Mouse (Mus musculus) liver, postnatal 0 days (tissue): ENCODE data around the gene Ninj2. TPM values are rescaled to one million over a fixed set of nuclear protein-coding genes. Genes with fewer than 3 reads are reported as not detected.

Experiments
- ATAC-seq: fragments of 200-750 bp; cut with Nextera tagmentation; 2 replicates; pipeline ENCODE4 v1.8.0; 2017; ENCODE audit warnings: mild to moderate bottlenecking, moderate library complexity
- DNase-seq: peaks from one replicate; pipeline ENCODE4 v3.0.0-alpha.2; 2016
- H3K27ac ChIP-seq: fragments of 300-500 bp; sonication (generic); 2 replicates; pipeline ENCODE4 v1.5.1; 2014; ENCODE audit warnings: antibody characterized with exemption, moderate library complexity, mild to moderate bottlenecking, low read depth
- H3K27me3 ChIP-seq: fragments of 300-500 bp; sonication (generic); 2 replicates; pipeline ENCODE4 v1.6.1; 2014; ENCODE audit warnings: low read length, control low read depth, mixed read lengths; ENCODE audit not compliant: insufficient read depth
- H3K36me3 ChIP-seq: fragments of 300-500 bp; sonication (generic); replicated peaks from 2 replicates; pipeline ENCODE4 v1.6.1; 2014; ENCODE audit warnings: mild to moderate bottlenecking, control low read depth, low read length, moderate library complexity, mixed read lengths; ENCODE audit not compliant: insufficient read depth
- H3K4me1 ChIP-seq: fragments of 300-500 bp; sonication (generic); 2 replicates; pipeline ENCODE4 v1.6.1; 2014; ENCODE audit warnings: antibody characterized with exemption, mild to moderate bottlenecking, control low read depth; ENCODE audit not compliant: insufficient read depth
- H3K4me2 ChIP-seq: fragments of 300-500 bp; sonication (generic); 2 replicates; pipeline ENCODE4 v1.6.1; 2014; ENCODE audit warnings: low read depth, mild to moderate bottlenecking, low read length, moderate library complexity, mixed read lengths
- H3K4me3 ChIP-seq: fragments of 300-500 bp; sonication (generic); 2 replicates; pipeline ENCODE4 v1.5.1; 2014; ENCODE audit warnings: low read depth, low read length
- H3K9ac ChIP-seq: fragments of 300-500 bp; sonication (generic); replicated peaks from 2 replicates; pipeline ENCODE4 v1.6.1; 2014; ENCODE audit warnings: mild to moderate bottlenecking, moderate library complexity
- H3K9me3 ChIP-seq: fragments of 300-500 bp; sonication (generic); 2 replicates; pipeline ENCODE4 v1.6.1; 2016; ENCODE audit warnings: mild to moderate bottlenecking, control low read depth, low read length, mixed read lengths
- CTCF ChIP-seq: sonication (generic); IDR thresholded peaks from 2 replicates; pipeline ENCODE4 v1.5.1; 2016; ENCODE audit warnings: antibody characterized with exemption, low read depth
- EP300 ChIP-seq: IDR thresholded peaks from 2 replicates; pipeline ENCODE4 v1.6.1; 2016; ENCODE audit warnings: antibody characterized with exemption, low read depth, mild to moderate bottlenecking
- WGBS: fragments of 180-500 bp; shearing (Covaris S2); extraction: QIAGEN DNeasy Blood & Tissue Kit; methylation state at CpG from one replicate; pipeline ENCODE4 v1.1.7; 2014; ENCODE audit not compliant: insufficient replicate concordance; 5-methylcytosine and 5-hydroxymethylcytosine counted together
- polyA plus RNA-seq: library from polyadenylated mRNA; unstranded; fragments of >200 nt; fragmentation: Nextera tagmentation; extraction: Ambion mirVana; gene quantifications from 2 replicates; pipeline ENCODE4 v1.2.1, GENCODE M21; 2015

Gene Ninj2
- polyA plus RNA-seq, 1 experiment from 2014 or later: 0.31 TPM

DNA sequence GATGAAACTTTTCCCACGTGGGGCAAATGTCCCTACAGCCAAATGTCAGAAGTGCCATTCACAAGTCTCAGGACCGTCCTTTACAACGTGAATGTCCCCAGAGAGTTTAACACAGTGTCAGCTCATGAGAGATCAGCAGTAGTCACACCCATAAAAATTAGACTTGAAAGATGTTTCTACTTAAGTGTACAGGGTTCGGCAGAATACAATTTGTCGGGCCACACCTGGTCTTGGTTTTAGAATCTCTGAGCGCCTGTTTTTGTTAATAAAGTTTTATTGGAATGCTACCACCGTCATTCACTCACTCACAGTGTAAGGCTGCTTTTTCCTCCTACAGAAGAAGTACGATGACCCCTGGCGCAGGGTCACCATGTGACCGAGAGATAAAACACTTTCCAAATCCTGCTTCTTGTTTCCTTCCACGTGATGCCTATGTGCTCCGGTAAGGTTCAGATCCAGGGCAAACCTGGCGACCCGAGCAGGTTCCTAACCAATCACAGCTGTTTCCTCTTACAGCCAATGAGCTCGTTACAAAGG lies 2.4 kb upstream of the Ninj2 start:
- Histone ChIP-seq H3K36me3 (no peaks in the 10 kb centered on the region), H3K4me2 (no peak overlapping the region), H3K9ac (no peak overlapping the region), H3K27me3 (no peaks in the 10 kb centered on the region), H3K27ac (no peak overlapping the region), H3K9me3 (no peaks in the 10 kb centered on the region), H3K4me1 (no peaks in the 10 kb centered on the region), H3K4me3 (no peak overlapping the region)
- ATAC-seq (no peak), DNase-seq (no peak)
- 60% methylated on average over 15 of the region's 15 CpGs for WGBS
- TF ChIP-seq CTCF (no peak), EP300 (no peak)

DNA sequence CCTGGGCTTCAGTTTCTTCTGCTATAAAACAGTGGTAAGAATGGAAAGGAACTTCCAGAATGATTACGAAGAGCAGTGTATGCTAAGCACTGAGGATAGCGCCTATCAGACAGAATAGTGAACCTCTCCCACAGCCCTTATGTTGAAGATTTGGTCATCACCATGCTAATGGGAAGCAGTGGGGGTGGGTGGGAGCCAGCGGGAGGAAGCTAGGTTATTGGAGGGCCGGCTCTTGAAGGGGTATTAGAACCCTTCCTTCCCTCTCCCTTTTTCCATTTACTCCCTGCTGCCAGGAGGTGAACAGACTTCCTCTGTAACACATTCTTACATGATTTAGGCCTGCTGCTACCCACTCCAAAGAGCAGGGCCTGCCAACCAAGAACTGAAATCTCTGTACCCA lies 1.2 kb upstream of the Ninj2 start:
- DNase-seq (no peak), ATAC-seq (no peak)
- TF ChIP-seq CTCF: no peak
- no peak for TF ChIP-seq EP300
- no peaks in the 10 kb centered on the region for H3K27me3 ChIP-seq
- no peak overlapping the region for H3K4me3 ChIP-seq
- H3K9me3 ChIP-seq: no peaks in the 10 kb centered on the region
- H3K4me2 ChIP-seq: no peak overlapping the region
- 78% methylated on average over 4 of the region's 4 CpGs for WGBS
- H3K36me3 ChIP-seq: no peaks in the 10 kb centered on the region
- no peak overlapping the region for H3K27ac ChIP-seq
- no peak overlapping the region for H3K9ac ChIP-seq
- no peaks in the 10 kb centered on the region for H3K4me1 ChIP-seq

DNA sequence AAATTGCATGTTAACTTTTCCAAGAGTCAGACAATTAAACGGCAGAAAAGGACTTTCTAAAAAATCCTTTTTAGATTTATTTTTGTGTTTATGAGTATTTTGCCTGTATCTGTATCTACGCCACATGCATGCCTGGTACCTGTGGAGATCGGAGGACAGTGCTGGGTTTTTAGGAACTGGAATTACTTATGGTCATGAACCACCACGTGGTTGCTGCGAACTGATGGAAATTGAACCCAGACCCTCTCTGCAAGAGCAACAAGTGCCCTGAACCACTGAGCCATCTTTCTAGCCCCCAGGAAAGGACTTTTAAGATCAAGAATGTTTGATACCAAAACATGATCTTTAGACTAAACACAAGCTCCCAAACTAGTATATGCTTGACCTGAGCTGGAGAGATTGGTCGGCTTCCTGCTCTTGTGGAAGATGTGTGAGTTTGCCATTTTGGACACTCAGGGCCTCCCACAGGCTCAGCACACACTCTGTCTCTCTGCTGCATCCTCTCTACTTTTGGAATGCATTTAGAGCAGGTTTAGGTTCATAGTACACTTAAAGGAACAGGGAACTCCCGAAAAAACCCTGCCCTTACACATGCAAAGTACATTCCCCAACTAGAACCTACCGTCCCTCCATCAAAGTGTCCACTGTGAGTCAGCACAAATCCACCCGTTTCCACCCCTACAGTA lies 1.1 kb downstream of the Ninj2 start:
- no peaks in the 10 kb centered on the region for H3K4me1 ChIP-seq
- WGBS: 59% methylated on average over 9 of the region's 9 CpGs
- no peak for DNase-seq

DNA sequence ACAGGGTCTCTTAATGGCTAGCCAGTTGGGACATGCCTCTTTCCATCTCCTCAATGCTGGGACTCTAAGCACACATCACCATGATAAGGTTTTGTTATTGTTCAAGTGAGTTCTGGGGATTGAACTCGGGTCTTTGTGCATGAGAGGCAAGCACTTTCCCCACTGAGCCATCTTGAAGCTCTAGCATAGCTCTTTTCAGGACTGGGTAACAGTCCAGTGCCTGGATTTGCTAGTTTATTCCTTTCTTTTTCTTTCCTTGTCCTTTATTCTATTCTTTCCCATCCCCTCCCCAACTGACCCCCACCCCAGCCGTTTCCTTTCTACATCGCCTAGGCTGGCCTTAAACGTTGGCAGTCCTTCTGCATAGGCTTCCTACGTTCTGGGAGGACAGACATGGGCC lies 1.9 kb downstream of the Ninj2 start:
- Histone ChIP-seq H3K4me3 (no peak overlapping the region), H3K27ac (no peak overlapping the region), H3K4me1 (no peaks in the 10 kb centered on the region), H3K9ac (no peak overlapping the region), H3K27me3 (no peaks in the 10 kb centered on the region), H3K9me3 (no peaks in the 10 kb centered on the region), H3K4me2 (no peak overlapping the region), H3K36me3 (no peaks in the 10 kb centered on the region)
- no peak for ATAC-seq
- 53% methylated on average over 5 of the region's 5 CpGs for WGBS
- no peak for TF ChIP-seq EP300
- no peak for TF ChIP-seq CTCF
- no peak for DNase-seq

More for the DNA sequence above, 1.1 kb downstream of the Ninj2 start:
- TF ChIP-seq CTCF (no peak), EP300 (no peak)
- Histone ChIP-seq H3K4me2 (no peak overlapping the region), H3K4me3 (no peak overlapping the region), H3K36me3 (no peaks in the 10 kb centered on the region), H3K9ac (no peak overlapping the region), H3K9me3 (no peaks in the 10 kb centered on the region), H3K27ac (no peak overlapping the region), H3K27me3 (no peaks in the 10 kb centered on the region)
- ATAC-seq: no peak

DNA sequence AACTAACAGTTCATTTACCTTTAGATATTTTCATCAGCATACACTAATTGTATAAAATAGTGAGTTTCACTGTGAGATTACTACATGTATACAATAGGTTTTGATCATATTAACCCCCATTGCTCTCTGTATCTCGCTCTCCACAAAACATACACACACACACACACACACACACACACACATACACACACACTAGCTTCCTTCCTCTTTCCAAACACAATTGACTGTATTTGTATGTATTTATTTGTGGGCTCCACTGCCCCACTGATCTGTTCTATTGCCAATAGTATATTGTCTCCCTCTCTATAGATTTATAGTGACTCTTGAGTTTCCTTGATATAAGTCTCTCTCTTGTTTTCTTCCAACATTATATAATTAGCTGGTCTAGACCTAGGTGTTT lies 2.4 kb downstream of the Ninj2 start:
- Histone ChIP-seq H3K4me1 (no peaks in the 10 kb centered on the region), H3K9ac (no peak overlapping the region), H3K9me3 (no peaks in the 10 kb centered on the region), H3K4me3 (no peak overlapping the region), H3K4me2 (no peak overlapping the region), H3K27me3 (no peaks in the 10 kb centered on the region), H3K36me3 (no peaks in the 10 kb centered on the region), H3K27ac (no peak overlapping the region)
- DNase-seq (no peak), ATAC-seq (no peak)
- 57% methylated on average over 1 of the region's 1 CpGs for WGBS
- TF ChIP-seq EP300 (no peak), CTCF (no peak)

DNA sequence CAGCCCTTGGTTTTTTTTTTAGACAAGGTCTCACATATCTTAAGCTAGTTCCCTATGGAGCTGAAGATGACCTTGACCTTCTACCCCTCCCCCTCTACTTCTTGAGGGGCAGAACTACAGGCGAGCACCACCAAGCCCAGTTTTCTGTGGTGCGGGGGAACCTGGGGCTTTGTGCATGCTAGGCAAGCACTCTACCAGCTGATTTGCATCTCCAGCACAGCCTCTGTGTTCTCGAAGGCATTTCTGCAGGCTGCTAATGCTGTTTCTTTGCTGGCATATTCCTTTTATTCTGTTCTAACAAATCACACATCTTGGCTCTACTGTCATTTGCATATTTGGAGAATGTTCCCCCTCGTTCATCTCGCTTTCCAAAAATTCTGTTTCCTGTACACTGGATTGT lies 6.2 kb downstream of the Ninj2 start:
- Histone ChIP-seq H3K9ac (no peak overlapping the region), H3K4me3 (no peak overlapping the region), H3K4me2 (no peak overlapping the region), H3K9me3 (no peaks in the 10 kb centered on the region), H3K27ac (no peak overlapping the region), H3K36me3 (no peaks in the 10 kb centered on the region), H3K27me3 (no peaks in the 10 kb centered on the region), H3K4me1 (peaks cover 2% of the 10 kb centered on the region; the same call in 1 of the 2 replicates)
- DNase-seq (no peak), ATAC-seq (no peak)
- TF ChIP-seq EP300: no peak
- TF ChIP-seq CTCF: no peak
- 74% methylated on average over 5 of the region's 5 CpGs for WGBS
